Mouse (Mus musculus) adrenal gland, adult 18-20 months (tissue): Measurements from ENCODE around the gene Ctf1. TPM values are rescaled to one million over a fixed set of nuclear protein-coding genes. Genes with fewer than 3 reads are reported as not detected.
"Not testable (repeated sequence)": the region's sequence is repeated elsewhere in the genome, so short reads cannot be mapped to it uniquely, and the experiment has no call there.

ENCODE experiments used
- DNase-seq, 2 experiments: peaks; one replicate each; pipeline ENCODE4 v3.0.0; 2021 to 2022; ENCODE audit warnings: low spot score in 2 of 2
- total RNA-seq, 2 experiments: library from RNA; stranded (reverse); gene quantifications; 1 replicate in 1 of 2; 2 replicates in 1 of 2; pipeline ENCODE4 v1.2.3; 2021

Ctf1 gene
- total RNA-seq, 2 experiments from 2014 or later: 3.3 to 4.8 TPM

DNA sequence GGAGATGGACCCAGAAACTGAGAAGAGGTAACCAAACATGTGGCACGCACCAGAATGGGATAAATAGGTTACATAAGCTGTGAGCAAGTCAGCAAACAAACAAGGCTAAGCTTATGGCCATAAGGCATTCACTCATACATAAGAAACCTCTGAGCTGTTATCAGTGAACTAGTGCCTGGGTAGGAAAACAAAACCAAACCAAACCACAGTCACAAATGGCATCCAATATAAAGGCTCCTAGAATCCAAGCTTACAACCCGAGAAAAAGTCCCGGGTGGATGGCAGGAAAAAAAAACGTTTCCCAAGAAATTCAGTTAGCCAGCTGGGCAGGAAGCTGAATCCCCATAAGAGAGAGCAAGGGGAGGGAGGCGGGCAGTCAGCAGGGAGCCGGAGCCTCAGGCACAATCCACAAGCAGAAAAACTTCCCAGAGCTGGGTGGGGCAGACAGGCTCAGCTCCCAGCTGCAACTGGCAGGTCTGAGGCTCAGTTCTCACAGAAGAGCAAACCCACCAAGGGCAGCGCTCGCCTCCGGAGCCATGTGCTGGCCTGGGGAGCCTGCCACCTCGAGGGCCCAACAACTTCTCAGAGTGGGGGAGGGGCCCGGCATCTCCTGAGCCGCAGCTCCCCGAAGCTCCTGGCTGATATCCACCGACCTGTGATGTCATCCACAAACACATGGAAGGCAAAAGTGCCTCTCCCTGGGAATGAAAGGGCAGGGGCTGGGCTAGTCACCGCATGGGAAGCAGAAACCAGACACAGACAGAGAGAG, 21.1 kb upstream of the Ctf1 start:
- DNase-seq: peak; percentile 70 to 75

DNA sequence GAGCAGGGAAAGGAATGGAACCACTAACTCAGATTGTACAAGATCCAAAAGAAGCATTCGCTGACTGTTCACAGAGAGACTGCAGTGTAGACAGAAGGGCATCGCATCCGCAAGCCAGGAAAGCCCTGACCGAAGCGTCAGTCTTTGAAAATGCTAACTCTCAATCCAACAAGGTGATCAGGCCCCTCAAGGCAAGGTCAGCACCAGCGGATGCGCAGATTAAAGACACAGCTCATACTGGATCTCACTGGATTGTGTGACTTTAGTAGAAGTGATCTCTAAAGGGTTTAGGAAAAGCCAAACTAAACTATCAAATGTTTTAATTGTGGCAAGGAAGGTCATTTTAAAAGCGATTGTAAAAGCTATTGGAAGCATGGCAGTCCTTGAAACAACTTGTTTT, 19.2 kb upstream of the Ctf1 start:
- DNase-seq: no peak

DNA sequence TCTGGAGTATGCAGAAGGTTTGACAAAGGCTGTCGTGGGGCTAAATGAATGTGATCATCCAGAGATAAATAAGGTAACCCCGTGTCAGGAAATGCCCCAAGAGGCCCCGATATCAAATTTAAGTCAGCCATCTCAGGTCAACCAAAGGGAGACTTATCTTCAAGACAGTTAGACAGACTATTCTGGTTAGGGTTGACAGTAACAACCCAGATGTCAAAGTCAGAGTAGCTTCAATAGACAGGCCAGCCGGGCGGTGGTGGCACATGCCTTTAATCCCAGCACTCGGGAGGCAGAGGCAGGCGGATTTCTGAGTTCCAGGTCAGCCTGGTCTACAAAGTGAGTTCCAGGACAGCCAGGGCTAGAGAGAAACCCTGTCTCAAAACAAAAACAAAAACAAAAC, 18.8 kb upstream of the Ctf1 start:
- DNase-seq: not testable (repeated sequence)

DNA sequence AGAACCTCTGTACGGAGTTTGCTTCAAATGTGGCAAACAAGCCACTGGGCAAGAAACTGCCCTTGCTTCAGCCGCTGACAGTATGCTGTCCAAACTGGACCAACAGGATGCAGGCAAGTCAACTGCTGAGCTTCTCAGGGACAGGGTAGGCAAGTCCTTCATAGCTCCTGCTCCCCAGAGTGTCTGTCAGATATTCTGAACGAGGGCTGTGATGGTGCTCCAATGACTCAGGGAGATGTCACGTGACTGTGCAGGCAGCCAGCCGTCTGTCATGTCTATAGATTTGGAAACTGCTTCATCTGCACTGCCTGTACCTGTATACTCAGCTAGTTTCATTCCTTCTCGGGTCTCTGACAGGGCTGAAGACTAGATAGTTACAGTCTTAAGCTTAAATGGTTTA, 13.6 kb upstream of the Ctf1 start:
- no peak for DNase-seq

GRCm38 (mm10) chr7:127700712-127701331, 11.7 kb upstream of the Ctf1 start:
- no peak for DNase-seq

- no peak for DNase-seq
Observed at GRCm38 (mm10) chr7:127703561-127704178, 8.9 kb upstream of the Ctf1 start.

GRCm38 (mm10) chr7:127704598-127704997, 7.9 kb upstream of the Ctf1 start:
- DNase-seq: no peak

- DNase-seq: no peak
Observed at GRCm38 (mm10) chr7:127705706-127706105, 6.8 kb upstream of the Ctf1 start.

- DNase-seq: no peak
Observed at GRCm38 (mm10) chr7:127707045-127707956, 5.2 kb upstream of the Ctf1 start.

DNA sequence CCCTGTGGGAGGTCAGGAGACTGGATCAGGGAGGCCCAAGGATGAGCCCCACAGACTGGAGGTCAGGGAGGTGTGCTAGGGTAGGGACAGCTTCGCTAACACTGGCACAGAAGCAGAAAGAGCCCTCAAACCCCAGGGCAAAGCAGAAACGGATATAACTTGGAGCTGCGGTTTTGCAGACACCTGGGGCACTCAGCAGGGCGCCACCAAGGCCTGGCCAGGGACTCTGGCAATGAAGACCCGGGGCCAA, 4.7 kb upstream of the Ctf1 start:
- DNase-seq: no peak

GRCm38 (mm10) chr7:127708207-127709078, 4.1 kb upstream of the Ctf1 start, which contains the start of gene Bcl7c:
TSS of gene Bcl7c (minus strand) at chr7:127708933.
- DNase-seq: peak; percentile 87 to 91

DNA sequence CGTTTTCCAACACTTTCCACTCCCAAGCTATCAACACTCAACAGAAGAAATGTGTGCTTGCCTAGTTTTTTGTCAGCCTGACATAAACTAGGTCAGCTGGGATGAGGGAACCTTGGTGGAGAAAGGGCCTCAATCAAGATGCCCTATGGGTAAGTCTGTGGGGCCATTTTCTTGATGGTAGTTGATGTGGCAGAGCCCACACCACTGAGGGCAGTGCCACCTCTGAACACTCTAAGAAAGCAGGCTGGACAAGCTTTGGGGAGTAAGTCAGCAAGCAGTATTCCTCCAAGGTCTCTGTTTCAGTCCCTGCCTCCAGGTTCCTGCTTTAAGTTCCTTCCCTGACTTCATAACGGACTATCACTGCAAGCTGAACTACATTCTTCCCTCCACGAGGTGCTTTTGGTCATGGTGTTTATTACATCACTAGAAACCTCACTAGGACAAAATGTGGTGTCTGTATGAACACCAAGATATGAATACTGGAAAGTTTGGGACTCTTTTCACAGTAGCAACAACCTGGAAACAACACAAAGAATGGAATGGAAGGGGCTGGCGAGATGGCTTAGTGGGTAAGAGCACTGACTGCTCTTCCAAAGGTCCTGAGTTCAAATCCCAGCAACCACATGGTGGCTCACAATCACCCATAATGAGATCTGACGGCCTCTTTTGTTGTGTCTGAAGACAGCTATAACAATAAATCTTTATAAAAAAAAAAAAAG, 3.1 kb upstream of the Ctf1 start:
- no peak for DNase-seq

DNA sequence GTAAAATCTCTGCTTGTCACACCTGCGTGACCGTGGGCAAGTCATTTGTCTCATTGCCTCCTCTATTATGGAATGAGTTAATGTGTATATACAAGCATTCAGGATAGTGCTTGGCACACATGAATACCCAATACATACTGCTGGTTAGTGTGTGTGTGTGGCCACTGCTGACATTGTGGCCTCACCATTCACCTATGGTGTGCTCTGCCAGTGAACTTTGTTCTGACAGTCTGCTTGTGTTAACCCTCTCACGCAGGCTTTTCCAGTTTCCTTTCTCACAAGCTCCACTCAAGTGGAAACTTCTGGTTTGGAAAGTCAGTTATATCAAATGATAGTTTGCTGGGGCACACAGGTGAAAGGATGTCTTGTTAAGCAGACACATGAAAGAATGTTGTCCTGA, 1.5 kb upstream of the Ctf1 start:
- DNase-seq: no peak

- DNase-seq: no peak
Observed at GRCm38 (mm10) chr7:127711456-127711855, 1.1 kb upstream of the Ctf1 start.

DNA sequence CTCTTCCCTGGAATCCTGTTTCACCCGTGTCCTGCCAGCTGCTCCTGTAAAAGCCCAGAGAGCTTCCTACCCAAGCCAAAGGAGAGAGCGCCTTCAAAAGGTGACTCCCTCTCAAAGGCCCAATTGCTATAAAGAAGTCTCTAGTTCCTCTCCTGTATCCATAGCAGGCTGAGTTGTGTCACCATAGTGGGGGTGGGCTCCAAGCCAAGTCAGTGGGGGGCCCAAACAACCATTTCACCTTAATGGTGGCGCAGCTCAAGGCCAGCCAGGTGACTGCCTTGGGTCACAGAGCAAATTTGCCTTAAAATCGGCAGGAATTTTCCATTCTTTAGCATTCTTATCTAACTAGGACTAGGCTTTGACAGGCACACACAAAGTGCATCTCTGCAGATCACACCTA, 2.3 kb downstream of the Ctf1 start:
- DNase-seq: no peak

DNA sequence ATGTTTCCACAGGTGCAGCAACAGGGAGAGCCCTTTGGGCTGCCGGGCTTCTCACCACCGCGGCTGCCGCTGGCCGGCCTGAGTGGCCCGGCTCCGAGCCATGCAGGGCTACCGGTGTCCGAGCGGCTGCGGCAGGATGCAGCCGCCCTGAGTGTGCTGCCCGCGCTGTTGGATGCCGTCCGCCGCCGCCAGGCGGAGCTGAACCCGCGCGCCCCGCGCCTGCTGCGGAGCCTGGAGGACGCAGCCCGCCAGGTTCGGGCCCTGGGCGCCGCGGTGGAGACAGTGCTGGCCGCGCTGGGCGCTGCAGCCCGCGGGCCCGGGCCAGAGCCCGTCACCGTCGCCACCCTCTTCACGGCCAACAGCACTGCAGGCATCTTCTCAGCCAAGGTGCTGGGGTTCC, 4.5 kb downstream of the Ctf1 start:
- DNase-seq: peak; percentile 70 to 80

DNA sequence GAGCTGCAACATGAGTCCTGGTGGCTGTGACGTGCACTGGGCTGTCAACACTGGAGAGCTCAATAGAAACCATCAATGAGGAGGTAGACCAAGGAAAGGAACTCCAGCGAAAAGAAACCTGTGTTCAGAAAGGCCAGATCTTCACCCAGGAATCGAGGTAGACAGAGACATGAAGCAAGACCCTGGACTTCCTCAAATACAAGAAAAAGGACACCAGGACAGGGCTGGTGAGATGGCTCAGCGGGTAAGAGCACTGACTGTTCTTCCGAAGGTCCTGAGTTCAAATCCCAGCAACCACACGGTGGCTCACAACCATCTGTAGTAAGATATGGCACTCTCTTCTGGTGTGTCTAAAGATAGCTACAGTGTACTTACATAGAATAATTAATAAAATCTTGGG, 5.8 kb downstream of the Ctf1 start:
- DNase-seq: no peak

DNA sequence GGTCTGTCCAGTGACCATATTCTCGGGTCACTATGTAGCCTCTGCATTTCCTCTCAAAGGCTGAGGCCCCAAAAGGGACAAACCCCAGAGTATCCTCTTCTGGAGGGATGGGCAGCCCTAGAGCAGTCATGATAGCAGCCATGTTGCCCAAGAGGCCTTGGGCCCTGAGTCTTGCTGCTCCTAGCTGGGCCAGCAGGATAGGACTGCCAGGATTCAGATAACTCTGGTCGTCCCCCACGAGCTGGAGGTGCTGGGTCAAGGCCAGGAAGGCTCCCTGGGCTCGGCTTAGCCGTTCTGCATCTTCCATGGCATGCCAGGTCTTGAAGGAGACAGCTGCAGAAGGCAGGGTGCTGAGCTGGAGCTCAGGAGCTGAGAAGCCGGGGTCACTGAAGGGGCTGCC, 6.7 kb downstream of the Ctf1 start:
- DNase-seq: no peak

GRCm38 (mm10) chr7:127725490-127725889, 13.0 kb downstream of the Ctf1 start:
- DNase-seq: no peak

DNA sequence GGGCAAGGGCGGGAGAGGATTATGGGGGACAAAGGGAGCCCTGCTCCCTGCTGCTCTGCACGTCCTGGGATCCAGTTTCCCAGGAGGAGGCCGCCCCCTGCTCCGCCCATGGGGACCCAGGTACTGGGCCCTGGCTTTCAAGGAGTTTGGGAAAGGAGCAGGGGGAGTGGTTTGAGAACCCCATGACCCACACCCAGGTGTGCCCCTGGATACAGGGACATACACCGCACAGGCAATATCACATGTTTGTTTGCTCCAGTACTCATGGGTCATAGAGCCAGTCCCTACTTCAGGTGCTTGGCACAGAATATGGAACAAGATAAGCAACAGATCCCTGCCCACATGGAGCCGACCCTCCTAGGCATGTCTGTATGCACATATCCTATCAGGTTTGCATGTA, 13.4 kb downstream of the Ctf1 start:
- no peak for DNase-seq
